Mouse (Mus musculus): ENCODE data around the gene Krt80. TPM values are rescaled to one million over a fixed set of nuclear protein-coding genes. Genes with fewer than 3 reads are reported as not detected.

Krt80 gene
- polyA plus RNA-seq, 1 experiment from 2014 or later = 3.1 TPM

DNA sequence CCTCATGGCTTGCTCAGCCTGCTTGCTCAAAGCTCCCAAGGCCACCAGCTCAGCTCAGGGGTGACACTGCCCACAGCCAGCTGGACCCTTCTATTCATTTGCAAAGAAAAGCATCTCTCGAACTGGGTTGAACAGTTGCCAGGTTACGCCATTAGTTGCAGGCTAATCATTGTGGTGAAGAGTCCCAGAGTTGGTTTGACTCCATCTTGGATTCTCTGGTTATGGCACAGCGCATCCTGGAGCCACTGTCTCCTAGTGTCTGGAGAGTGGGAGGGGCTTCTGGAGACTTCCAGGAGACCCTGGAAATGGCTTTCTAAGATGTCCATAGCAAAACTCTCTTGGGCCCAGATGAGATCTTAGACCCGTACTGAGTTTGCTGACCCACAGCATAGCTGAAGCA, 54.6 kb downstream of the Krt80 start:
- Histone ChIP-seq H3K9ac (no peak overlapping the region), H3K27ac (no peak overlapping the region), H3K27me3 (no peaks in the 10 kb centered on the region), H3K9me3 (no peaks in the 10 kb centered on the region), H3K4me3 (0 out of 2 replicates have a peak overlapping the region, but pooled peaks have one; percentile 37), H3K36me3 (no peaks in the 10 kb centered on the region), H3K4me1 (peaks cover 20% of the 10 kb centered on the region; the same call in 1 of the 2 replicates), H3K4me2 (peak overlapping the region; percentile 63)
- 92% methylated on average over 4 of the region's 4 CpGs for WGBS
- no peak for ATAC-seq (ENCODE audit: insufficient number of reproducible peaks, insufficient read depth, low FRiP score, low TSS enrichment, low read depth)

DNA sequence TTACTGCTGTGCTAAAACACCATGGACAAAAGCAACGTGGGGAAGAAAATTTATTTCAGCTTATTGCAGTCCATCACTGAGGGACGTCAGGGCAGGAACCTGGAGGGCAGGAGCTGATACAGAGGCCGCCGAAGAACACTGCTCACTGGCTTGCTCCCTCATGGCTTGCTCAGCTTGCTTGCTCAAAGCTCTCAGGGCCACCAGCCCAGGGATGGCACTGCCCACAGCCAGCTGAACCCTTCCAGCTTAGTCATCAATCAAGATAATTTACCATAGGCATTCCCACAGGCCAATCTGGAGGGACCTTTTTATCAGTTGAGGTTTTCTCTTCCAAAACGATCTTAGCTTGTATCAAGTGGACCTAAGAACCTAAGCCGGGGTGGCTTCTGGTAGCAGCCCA, 58.0 kb downstream of the Krt80 start:
- Histone ChIP-seq H3K9me3 (no peaks in the 10 kb centered on the region), H3K4me1 (peaks cover 22% of the 10 kb centered on the region; the same call in 1 of the 2 replicates), H3K4me2 (no peak overlapping the region), H3K36me3 (no peaks in the 10 kb centered on the region), H3K27me3 (no peaks in the 10 kb centered on the region), H3K4me3 (no peak overlapping the region), H3K27ac (no peak overlapping the region), H3K9ac (no peak overlapping the region)
- ATAC-seq (ENCODE audit: insufficient number of reproducible peaks, insufficient read depth, low FRiP score, low TSS enrichment, low read depth) = no peak
- 85% methylated on average over 6 of the region's 6 CpGs for WGBS

DNA sequence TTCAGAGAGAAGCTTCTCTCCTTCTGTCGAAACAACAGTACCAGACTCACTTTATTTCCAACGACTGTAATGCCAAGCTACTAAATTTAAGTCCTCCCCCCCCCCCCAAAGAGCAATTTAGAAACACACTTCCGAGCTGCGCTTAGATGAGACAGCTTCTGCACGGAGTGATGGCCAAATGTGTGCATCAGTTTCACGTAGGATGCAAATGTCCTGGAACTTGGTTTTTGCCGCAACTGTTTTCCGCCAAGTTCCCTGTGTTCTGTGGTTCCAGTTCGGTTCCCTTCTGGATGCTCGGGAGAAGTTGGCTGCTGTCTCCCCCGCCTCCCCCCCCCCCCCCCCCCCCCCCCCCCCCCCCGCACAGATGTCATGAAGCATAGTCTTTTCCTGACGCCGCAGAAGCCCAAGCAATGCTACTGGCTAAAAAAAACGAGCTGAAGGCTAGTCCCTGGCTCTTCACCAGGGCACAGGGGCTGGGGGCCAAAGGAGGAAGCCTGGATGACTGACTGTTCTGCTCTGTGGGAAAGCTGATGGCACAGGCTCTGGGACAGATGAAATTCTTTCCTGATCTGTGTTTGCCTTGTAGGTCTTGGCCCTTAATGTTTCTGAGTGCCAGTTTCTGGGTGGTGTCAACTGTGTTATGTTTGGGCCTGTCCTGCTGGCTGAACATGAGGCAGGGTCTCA, 58.7 kb downstream of the Krt80 start:
- ATAC-seq (ENCODE audit: insufficient number of reproducible peaks, insufficient read depth, low FRiP score, low TSS enrichment, low read depth) = no peak
- Histone ChIP-seq H3K4me2 (no peak overlapping the region), H3K27me3 (no peaks in the 10 kb centered on the region), H3K36me3 (no peaks in the 10 kb centered on the region), H3K9me3 (no peaks in the 10 kb centered on the region), H3K4me1 (peaks cover 18% of the 10 kb centered on the region; the same call in 1 of the 2 replicates), H3K27ac (no peak overlapping the region), H3K9ac (no peak overlapping the region; the same call in 1 of the 2 replicates), H3K4me3 (no peak overlapping the region)
- WGBS = 48% methylated on average over 14 of the region's 15 CpGs

DNA sequence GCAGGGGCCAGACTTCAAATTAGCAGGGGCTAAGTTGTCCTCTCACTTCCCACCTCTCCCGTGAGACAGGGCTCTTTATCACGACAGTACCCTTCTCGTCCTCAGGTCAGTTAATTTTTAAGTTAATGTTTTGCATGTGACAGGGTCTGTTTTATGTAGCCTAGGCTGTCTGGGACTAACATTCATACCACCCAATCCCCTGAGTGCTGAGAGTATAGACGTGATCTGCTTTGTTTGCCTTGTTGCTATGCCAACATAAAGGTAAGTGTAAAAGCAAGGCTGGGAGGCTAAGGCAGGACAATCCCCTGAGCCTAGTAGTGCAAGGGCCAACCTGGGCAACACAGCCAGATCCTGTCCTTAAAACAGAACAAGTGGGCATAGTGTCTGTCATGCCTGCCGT, 60.5 kb downstream of the Krt80 start:
- peaks cover 9% of the 10 kb centered on the region; the same call in 1 of the 2 replicates for H3K4me1 ChIP-seq
- H3K36me3 ChIP-seq = no peaks in the 10 kb centered on the region
- 32% methylated on average over 5 of the region's 5 CpGs for WGBS
- H3K4me3 ChIP-seq = no peak overlapping the region
- H3K9ac ChIP-seq = 0 out of 2 replicates have a peak overlapping the region, but pooled peaks have one; percentile 21
- no peak overlapping the region for H3K4me2 ChIP-seq
- H3K27me3 ChIP-seq = no peaks in the 10 kb centered on the region
- ATAC-seq (ENCODE audit: insufficient number of reproducible peaks, insufficient read depth, low FRiP score, low TSS enrichment, low read depth) = no peak
- no peak overlapping the region for H3K27ac ChIP-seq
- H3K9me3 ChIP-seq = no peaks in the 10 kb centered on the region

DNA sequence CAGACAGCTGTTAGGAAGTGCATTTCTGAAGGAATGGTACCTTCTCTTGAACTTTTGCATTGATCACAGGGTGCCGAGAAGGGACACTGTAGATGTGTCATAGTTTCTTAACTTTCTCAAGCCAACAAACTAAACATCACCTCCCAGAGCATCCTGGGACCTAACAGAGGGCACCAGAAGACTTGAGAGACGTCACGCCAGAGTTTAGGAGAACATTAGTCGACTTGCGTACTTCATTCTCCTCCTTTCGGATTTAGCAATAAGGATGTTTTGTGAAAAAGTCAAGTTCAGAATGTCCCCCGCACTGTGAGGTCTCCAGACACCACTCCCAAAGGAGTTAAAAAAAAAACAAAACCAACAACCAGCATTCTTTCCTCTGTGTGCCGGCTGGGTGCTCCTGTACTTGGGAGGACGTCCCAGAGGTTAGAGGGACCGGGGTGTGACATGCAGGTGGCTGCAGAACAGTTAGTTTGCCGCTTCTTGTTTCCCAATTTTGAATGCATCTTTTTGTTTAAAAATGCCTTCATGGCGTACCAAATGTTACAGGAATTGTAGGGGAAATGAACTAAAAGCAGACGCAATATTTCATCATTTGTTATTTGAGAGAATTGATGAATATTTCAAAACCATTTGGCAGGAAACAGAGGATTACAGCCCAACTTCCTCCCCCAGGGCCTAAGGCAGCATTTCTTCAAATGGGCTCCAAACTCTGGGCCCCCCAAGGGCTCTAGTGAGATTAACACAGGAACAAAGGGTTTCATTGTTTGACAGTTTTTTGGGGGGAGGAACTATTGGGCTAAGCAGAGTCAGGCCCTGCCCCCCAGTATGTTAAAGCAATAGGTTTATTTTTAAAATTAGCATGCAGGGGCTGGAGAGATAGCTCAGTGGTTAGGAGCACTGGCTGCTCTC, 61.3 kb downstream of the Krt80 start:
- Histone ChIP-seq H3K27me3 (no peaks in the 10 kb centered on the region), H3K9me3 (no peaks in the 10 kb centered on the region), H3K4me2 (no peak overlapping the region), H3K4me1 (peaks cover 9% of the 10 kb centered on the region; the same call in 1 of the 2 replicates), H3K36me3 (no peaks in the 10 kb centered on the region), H3K9ac (no peak overlapping the region), H3K27ac (0 out of 2 replicates have a peak overlapping the region, but pooled peaks have one; percentile 22), H3K4me3 (no peak overlapping the region)
- ATAC-seq (ENCODE audit: insufficient number of reproducible peaks, insufficient read depth, low FRiP score, low TSS enrichment, low read depth) = no peak
- WGBS = 41% methylated on average over 13 of the region's 13 CpGs

DNA sequence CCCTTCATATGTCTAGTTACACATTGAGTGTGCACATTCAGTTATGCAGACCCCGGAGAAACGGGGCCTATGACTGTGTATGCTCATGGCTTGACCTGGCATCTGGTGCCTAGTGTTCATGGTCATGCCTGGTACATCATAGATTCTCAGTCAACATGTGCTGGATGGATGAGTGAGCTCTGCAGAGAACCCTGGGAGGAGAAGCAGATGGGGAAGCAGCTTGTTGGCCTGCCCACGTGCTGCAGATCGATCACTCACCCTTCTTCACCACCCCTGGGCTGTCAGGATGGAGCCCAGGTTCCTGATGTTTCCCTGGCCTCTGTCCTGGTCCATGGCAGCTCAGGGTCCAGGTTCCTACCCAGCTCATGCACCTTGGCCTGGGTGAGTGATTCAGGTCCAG, 63.5 kb downstream of the Krt80 start:
- 96% methylated on average over 4 of the region's 4 CpGs for WGBS
- no peak for ATAC-seq (ENCODE audit: insufficient number of reproducible peaks, insufficient read depth, low FRiP score, low TSS enrichment, low read depth)

DNA sequence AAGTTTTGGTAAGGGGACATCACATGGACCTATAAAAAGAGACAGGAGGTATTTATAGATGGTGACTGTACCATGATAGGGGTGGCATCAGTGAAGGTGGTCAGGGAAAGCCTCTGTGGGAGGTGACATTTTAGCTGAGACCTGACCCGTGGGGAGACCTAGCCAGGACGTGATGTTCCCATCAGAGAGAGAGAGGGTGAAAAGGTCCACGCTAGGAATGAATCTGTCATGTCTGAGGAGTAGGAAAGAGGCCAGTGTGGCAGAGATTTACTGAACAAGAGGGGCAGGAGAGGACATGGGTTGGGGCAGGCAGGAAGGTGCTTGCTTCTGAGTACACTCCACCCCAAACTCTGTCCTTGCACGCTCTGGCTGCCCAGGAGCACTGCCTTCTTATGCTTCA, 66.1 kb downstream of the Krt80 start:
- 87% methylated on average over 4 of the region's 4 CpGs for WGBS

More for the DNA sequence above, 63.5 kb downstream of the Krt80 start:
- Histone ChIP-seq H3K36me3 (no peaks in the 10 kb centered on the region), H3K27ac (no peak overlapping the region), H3K4me2 (no peak overlapping the region), H3K9ac (no peak overlapping the region), H3K27me3 (no peaks in the 10 kb centered on the region), H3K9me3 (no peaks in the 10 kb centered on the region), H3K4me1 (peaks cover 9% of the 10 kb centered on the region; the same call in 1 of the 2 replicates), H3K4me3 (no peak overlapping the region)

DNA sequence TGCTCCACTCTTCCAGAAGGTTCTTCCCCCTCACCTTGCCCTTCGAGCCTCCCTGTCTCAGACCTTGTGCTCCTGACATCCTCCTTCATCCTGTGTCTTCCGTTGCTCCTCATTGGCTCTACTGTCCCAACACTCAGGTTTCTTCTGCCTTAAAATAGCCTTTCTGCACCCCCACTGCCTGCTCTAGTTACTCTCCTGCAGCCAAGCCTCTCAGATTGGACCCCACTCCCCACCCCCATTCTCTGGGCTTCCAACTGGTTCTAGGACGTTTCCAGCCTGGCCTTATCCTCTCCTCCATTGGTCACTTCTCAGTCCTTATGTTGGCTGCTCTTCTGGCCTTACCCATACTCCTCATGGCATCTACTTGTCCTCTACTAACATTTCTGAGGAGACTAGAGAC, 67.8 kb downstream of the Krt80 start:
- no peak overlapping the region for H3K9ac ChIP-seq
- H3K36me3 ChIP-seq = no peaks in the 10 kb centered on the region
- H3K27ac ChIP-seq = no peak overlapping the region
- no peaks in the 10 kb centered on the region for H3K9me3 ChIP-seq
- 72% methylated on average over 3 of the region's 3 CpGs for WGBS
- no peaks in the 10 kb centered on the region for H3K27me3 ChIP-seq
- ATAC-seq (ENCODE audit: insufficient number of reproducible peaks, insufficient read depth, low FRiP score, low TSS enrichment, low read depth) = no peak
- H3K4me3 ChIP-seq = no peak overlapping the region
- H3K4me1 ChIP-seq = peaks cover 9% of the 10 kb centered on the region; the same call in 1 of the 2 replicates
- H3K4me2 ChIP-seq = no peak overlapping the region

More for the DNA sequence above, 66.1 kb downstream of the Krt80 start:
- H3K9me3 ChIP-seq = no peaks in the 10 kb centered on the region
- H3K9ac ChIP-seq = no peak overlapping the region
- no peak overlapping the region for H3K27ac ChIP-seq
- H3K4me1 ChIP-seq = no peaks in the 10 kb centered on the region
- H3K4me3 ChIP-seq = no peak overlapping the region
- no peak overlapping the region for H3K4me2 ChIP-seq
- no peaks in the 10 kb centered on the region for H3K27me3 ChIP-seq
- no peak for ATAC-seq (ENCODE audit: insufficient number of reproducible peaks, insufficient read depth, low FRiP score, low TSS enrichment, low read depth)
- no peaks in the 10 kb centered on the region for H3K36me3 ChIP-seq

DNA sequence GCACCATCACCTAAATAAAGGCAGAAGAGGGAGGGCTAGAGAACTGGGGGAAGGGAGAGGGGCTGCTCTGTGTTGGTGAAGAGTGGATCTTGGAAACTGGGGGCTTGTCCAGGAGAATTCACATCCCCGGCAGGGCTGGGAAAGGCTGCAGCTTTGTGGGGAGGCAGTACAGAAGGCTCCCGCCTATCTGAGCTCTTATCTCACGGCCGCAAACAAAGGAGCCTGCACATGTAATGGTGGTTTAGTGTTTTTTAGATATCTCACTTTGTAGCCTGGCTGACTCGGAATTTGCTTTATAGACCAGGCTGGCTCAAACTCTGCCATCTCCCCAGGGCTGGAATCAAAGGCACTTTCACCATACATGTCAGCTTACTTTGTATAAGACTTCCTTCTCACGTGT, 69.8 kb downstream of the Krt80 start:
- Histone ChIP-seq H3K27me3 (no peaks in the 10 kb centered on the region), H3K4me1 (peaks cover 12% of the 10 kb centered on the region), H3K4me3 (no peak overlapping the region), H3K27ac (no peak overlapping the region), H3K9me3 (no peaks in the 10 kb centered on the region), H3K36me3 (no peaks in the 10 kb centered on the region), H3K9ac (no peak overlapping the region), H3K4me2 (no peak overlapping the region)
- ATAC-seq (ENCODE audit: insufficient number of reproducible peaks, insufficient read depth, low FRiP score, low TSS enrichment, low read depth) = no peak
- WGBS = 73% methylated on average over 6 of the region's 6 CpGs

DNA sequence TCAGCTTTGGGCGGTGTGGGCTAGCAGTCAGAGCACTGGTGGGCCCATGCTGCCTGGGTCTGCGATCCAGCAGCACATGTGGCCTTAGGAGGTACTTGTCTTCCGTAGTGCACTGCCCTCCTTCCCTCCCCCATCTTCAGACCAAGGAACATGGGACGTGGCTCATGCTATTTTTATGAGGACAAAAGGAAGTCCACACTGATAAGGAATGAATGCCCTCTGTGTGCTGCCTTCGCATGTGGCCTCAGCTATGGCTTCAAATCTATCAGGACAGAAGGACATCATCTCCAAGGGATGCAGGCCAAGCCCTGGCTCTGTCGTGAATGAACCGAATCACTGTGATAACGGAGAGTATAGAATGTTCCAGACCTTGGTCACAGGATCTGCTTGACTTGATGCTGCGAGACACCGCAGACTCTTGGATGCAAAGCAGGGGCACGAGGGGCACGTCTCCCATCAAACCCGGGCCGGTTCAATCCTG, 70.4 kb downstream of the Krt80 start:
- no peak for ATAC-seq (ENCODE audit: insufficient number of reproducible peaks, insufficient read depth, low FRiP score, low TSS enrichment, low read depth)
- no peak overlapping the region for H3K27ac ChIP-seq
- no peak overlapping the region for H3K4me2 ChIP-seq

DNA sequence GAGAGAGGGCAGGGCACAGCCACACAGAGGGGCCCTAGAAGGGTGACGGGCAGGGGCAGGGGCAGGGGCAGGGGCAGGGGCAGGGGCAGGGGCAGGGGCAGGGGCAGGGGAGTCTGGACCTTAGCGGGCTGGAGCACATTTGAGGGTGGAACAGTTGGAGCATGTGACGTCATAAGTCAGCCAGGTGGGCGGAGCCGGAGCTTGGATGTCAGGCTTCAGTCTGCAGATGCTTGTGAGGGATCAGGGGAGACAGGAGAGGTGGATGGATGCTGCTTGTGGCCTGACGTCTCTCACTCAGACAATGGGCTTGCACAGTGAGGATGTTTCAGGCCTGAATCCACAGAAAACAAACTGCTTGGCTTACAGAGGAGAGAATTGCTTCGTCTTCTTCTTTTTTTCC, 71.4 kb downstream of the Krt80 start:
- peak overlapping the region; percentile 44; the same call in 1 of the 2 replicates for H3K9ac ChIP-seq
- H3K27ac ChIP-seq = no peak overlapping the region
- peak overlapping the region; percentile 39 for H3K4me2 ChIP-seq
- no peak for ATAC-seq (ENCODE audit: insufficient number of reproducible peaks, insufficient read depth, low FRiP score, low TSS enrichment, low read depth)
- 13% methylated on average over 6 of the region's 7 CpGs for WGBS
- no peaks in the 10 kb centered on the region for H3K36me3 ChIP-seq
- H3K9me3 ChIP-seq = no peaks in the 10 kb centered on the region
- peaks cover 26% of the 10 kb centered on the region for H3K4me1 ChIP-seq
- H3K4me3 ChIP-seq = no peak overlapping the region
- no peaks in the 10 kb centered on the region for H3K27me3 ChIP-seq

More for the DNA sequence above, 70.4 kb downstream of the Krt80 start:
- Histone ChIP-seq H3K4me1 (peaks cover 16% of the 10 kb centered on the region), H3K9ac (no peak overlapping the region), H3K4me3 (no peak overlapping the region), H3K9me3 (no peaks in the 10 kb centered on the region), H3K27me3 (no peaks in the 10 kb centered on the region), H3K36me3 (no peaks in the 10 kb centered on the region)
- 84% methylated on average over 14 of the region's 14 CpGs for WGBS
